Mouse (Mus musculus) bone marrow macrophage, adult 2 months (primary cell): ENCODE results near the gene Fam3b. TPM values are rescaled to one million over a fixed set of nuclear protein-coding genes. Genes with fewer than 3 reads are reported as not detected.

Experiments
- H3K27ac ChIP-seq: 2 replicates; pipeline ENCODE4 v1.5.1; 2012; ENCODE audit warnings: low read depth, low read length; ENCODE audit not compliant: insufficient read depth
- H3K4me1 ChIP-seq: 2 replicates; pipeline ENCODE4 v1.6.1; 2012; ENCODE audit warnings: low read length; ENCODE audit not compliant: control insufficient read depth, insufficient read depth
- H3K4me3 ChIP-seq: 2 replicates; pipeline ENCODE4 v1.5.1; 2012; ENCODE audit warnings: mild to moderate bottlenecking, low read length, moderate library complexity; ENCODE audit not compliant: insufficient read depth
- CTCF ChIP-seq: IDR thresholded peaks from 2 replicates; pipeline ENCODE4 v1.5.1; 2012; ENCODE audit warnings: low read depth, mild to moderate bottlenecking, low read length, moderate library complexity
- POLR2A ChIP-seq: IDR thresholded peaks from 2 replicates; pipeline ENCODE4 v1.6.1; 2012; ENCODE audit warnings: mild to moderate bottlenecking, low read depth, low read length, borderline replicate concordance
- polyA plus RNA-seq: library from polyadenylated mRNA; stranded (reverse); fragments of >200 nt; gene quantifications from 2 replicates; pipeline ENCODE4 v1.2.4, GENCODE M21; 2012; ENCODE audit not compliant: missing spikeins, insufficient read depth, insufficient read length

Gene Fam3b
- polyA plus RNA-seq, 1 experiment: not detected

GRCm38 (mm10) chr16:97462481-97463181 lies 52.0 kb downstream of the Fam3b start, which contains the start of gene Mx1:
Gene Mx1 (minus strand): TSS chr16:97462907.
- no peak for TF ChIP-seq CTCF
- no peak for TF ChIP-seq POLR2A
- no peak within 1 kb of the TSS for H3K27ac ChIP-seq
- peaks cover 6% of the 10 kb centered on the region; the same call in 1 of the 2 replicates for H3K4me1 ChIP-seq
- H3K4me3 ChIP-seq: no peak within 1 kb of the TSS

DNA sequence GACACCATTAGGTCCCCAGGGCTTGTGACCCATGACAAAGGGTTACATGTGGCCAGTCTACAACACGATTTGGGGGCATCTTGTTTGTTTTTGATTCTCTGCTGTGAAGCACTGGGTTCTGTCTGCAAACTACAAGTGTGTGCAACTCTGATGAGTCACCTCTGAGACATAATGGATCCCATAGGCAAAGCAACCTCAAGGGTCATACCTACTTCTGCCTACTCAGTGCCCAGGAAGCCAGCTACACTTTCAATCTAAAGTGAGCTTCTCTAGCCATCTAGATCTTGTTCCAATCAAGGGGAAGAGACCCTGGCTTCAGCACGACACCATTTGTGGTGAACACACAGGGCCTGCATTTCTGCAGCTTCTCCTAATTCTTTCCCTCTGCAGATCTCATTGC lies 53.3 kb downstream of the Fam3b start:
- no peak overlapping the region for H3K27ac ChIP-seq
- no peak overlapping the region for H3K4me3 ChIP-seq
- TF ChIP-seq POLR2A (no peak), CTCF (no peak)
- H3K4me1 ChIP-seq: peaks cover 6% of the 10 kb centered on the region; the same call in 1 of the 2 replicates

GRCm38 (mm10) chr16:97459831-97460230 lies 54.8 kb downstream of the Fam3b start:
- Histone ChIP-seq H3K4me1 (peaks cover 6% of the 10 kb centered on the region; the same call in 1 of the 2 replicates), H3K27ac (no peak overlapping the region), H3K4me3 (no peak overlapping the region)
- TF ChIP-seq CTCF (no peak), POLR2A (no peak)

GRCm38 (mm10) chr16:97447386-97447785 lies 67.2 kb downstream of the Fam3b start:
- Histone ChIP-seq H3K4me3 (no peak overlapping the region), H3K4me1 (no peaks in the 10 kb centered on the region), H3K27ac (no peak overlapping the region)
- TF ChIP-seq CTCF: no peak
- no peak for TF ChIP-seq POLR2A

- no peak overlapping the region for H3K4me3 ChIP-seq
- H3K4me1 ChIP-seq: no peaks in the 10 kb centered on the region
- TF ChIP-seq POLR2A: no peak
- TF ChIP-seq CTCF: peak; percentile 61; the same call in 1 of the 2 replicates
- no peak overlapping the region for H3K27ac ChIP-seq
Observed at GRCm38 (mm10) chr16:97443670-97444263, 70.8 kb downstream of the Fam3b start.

DNA sequence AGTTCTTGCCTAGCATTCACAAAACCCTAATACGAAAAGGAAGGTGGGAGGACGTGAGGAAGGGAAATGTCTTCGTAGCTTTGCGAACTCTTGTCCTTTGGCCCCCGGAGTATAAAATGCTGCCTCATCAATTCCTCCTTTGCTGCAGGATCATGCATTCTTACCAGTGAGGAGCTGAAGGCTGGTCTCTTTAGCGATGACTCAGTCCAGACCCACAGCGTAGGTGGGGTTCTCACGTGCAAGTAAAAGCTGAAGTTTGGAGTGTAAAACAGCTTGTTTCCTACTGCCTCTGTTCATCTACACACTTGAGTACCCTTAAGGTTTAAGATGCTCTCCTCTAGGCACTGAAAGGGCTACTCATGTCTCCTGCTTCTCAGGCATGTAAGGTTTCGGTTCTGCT lies 72.6 kb downstream of the Fam3b start:
- TF ChIP-seq POLR2A: no peak
- no peak for TF ChIP-seq CTCF
- Histone ChIP-seq H3K27ac (no peak overlapping the region), H3K4me3 (no peak overlapping the region), H3K4me1 (peaks cover 12% of the 10 kb centered on the region; the same call in 1 of the 2 replicates)

- no peak overlapping the region for H3K27ac ChIP-seq
- TF ChIP-seq CTCF (no peak), POLR2A (no peak)
Observed at GRCm38 (mm10) chr16:97438191-97438590, 76.4 kb downstream of the Fam3b start.

DNA sequence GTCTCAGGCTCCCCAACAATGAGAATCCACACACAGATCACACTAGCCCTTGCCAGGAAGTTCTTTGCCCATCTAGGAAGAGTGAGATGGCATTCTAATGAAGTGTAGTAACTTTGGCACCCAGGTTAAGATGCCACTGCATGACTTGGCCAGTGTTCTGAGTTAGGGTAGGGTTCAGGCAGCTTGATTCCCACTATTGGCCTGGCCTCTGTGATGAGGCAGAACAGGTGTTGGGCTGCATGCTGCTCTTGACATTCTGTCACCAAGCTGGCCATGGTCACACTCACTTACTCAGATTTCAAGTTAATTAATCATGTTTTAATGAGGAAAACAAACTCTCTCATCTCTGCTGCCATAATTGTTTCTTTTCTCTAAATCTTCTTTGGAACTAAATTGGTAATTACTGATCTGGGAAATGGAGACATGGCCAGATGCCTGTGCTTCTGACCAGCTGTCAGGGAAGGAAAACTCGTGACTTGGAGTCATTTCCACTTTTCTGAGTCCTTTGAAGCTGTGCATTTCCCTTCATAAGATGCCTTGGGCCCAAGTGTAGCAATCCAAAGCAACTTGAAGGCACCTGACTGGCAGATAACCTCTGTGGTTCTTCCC lies 77.1 kb downstream of the Fam3b start:
- Histone ChIP-seq H3K27ac (no peak overlapping the region), H3K4me1 (peaks cover 12% of the 10 kb centered on the region; the same call in 1 of the 2 replicates), H3K4me3 (no peak overlapping the region)
- no peak for TF ChIP-seq CTCF
- no peak for TF ChIP-seq POLR2A

More at GRCm38 (mm10) chr16:97438191-97438590, 76.4 kb downstream of the Fam3b start:
- Histone ChIP-seq H3K4me3 (no peak overlapping the region), H3K4me1 (peaks cover 12% of the 10 kb centered on the region; the same call in 1 of the 2 replicates)

DNA sequence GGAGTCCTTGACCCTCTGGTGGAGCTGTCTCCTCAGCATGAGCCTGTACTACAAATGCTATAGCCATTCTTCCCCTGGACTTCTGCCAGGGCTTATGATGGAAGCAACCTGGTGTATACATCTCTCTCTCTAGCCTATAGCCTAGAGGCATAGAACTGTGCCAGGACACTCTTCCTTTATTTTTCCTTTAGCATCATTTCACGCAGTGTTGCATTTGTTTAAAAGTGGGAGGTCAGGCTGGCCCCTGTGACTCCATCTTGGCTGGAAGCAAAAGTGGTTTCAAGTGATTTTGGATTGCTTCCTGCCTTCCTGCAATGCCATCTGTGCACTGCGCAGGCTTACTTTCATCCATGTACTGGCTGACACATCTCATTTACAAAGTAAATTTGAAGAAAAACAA lies 80.4 kb downstream of the Fam3b start:
- TF ChIP-seq POLR2A (no peak), CTCF (no peak)
- Histone ChIP-seq H3K4me3 (no peak overlapping the region), H3K27ac (no peak overlapping the region), H3K4me1 (peaks cover 18% of the 10 kb centered on the region)

- Histone ChIP-seq H3K27ac (no peak overlapping the region), H3K4me3 (no peak overlapping the region), H3K4me1 (peaks cover 7% of the 10 kb centered on the region)
- TF ChIP-seq CTCF: no peak
- TF ChIP-seq POLR2A: no peak
Observed at GRCm38 (mm10) chr16:97431328-97431727, 83.3 kb downstream of the Fam3b start.
